Mouse (Mus musculus): ENCODE results near the gene Hmga1. TPM values are rescaled to one million over a fixed set of nuclear protein-coding genes. Genes with fewer than 3 reads are reported as not detected.
A peak's percentile ranks its signal among the peaks of the same experiment; 100 is the strongest.

Gene Hmga1
- polyA plus RNA-seq, 1 experiment from 2014 or later = 113 TPM

GRCm38 (mm10) chr17:27555512-27556172, 655 bp upstream of the Hmga1 start:
- 2% methylated on average over 54 of the region's 55 CpGs for WGBS
- Histone ChIP-seq H3K9ac (ENCODE audit: low read length) (peak overlapping the region; percentile 78), H3K4me3 (ENCODE audit: control insufficient read depth in 1 of 2, insufficient read depth in 1 of 2, low read depth in 1 of 2, low read length in 2 of 2) (peak overlapping the region; percentile 77 to 82), H3K9me3 (ENCODE audit: control insufficient read depth, low read length) (no peaks in the 10 kb centered on the region), H3K4me2 (ENCODE audit: low read length) (peak overlapping the region; percentile 93), H3K27ac (replicated peaks in 1 of 2; ENCODE audit: control insufficient read depth in 1 of 2, insufficient read depth in 1 of 2, low read depth in 2 of 2, low read length in 2 of 2) (peak overlapping the region; percentile 85 to 91), H3K27me3 (ENCODE audit: control insufficient read depth, insufficient read depth, low read length) (no peaks in the 10 kb centered on the region), H3K4me1 (ENCODE audit: control insufficient read depth in 2 of 2, insufficient read depth in 2 of 2, low read length in 2 of 2) (peaks cover 28% of the 10 kb centered on the region in 2 experiments), H3K36me3 (ENCODE audit: control insufficient read depth, insufficient read depth, low read length) (peaks cover under 1% of the 10 kb centered on the region; the same call in 1 of the 2 replicates)
- ATAC-seq (ENCODE audit: insufficient number of reproducible peaks, insufficient read depth, low FRiP score, low read depth) = peak; percentile 33

- Histone ChIP-seq H3K36me3 (ENCODE audit: control insufficient read depth, insufficient read depth, low read length) (peaks cover 11% of the 10 kb centered on the region), H3K4me1 (ENCODE audit: control insufficient read depth in 2 of 2, insufficient read depth in 2 of 2, low read length in 2 of 2) (peaks cover 31 to 33% of the 10 kb centered on the region in 2 experiments)
- under 1% methylated on average over 68 of the region's 75 CpGs for WGBS
Measured at GRCm38 (mm10) chr17:27557181-27557926, 1.1 kb downstream of the Hmga1 start.

GRCm38 (mm10) chr17:27557927-27558661, 1.8 kb downstream of the Hmga1 start:
- peaks cover 31 to 33% of the 10 kb centered on the region in 2 experiments for H3K4me1 ChIP-seq (ENCODE audit: control insufficient read depth in 2 of 2, insufficient read depth in 2 of 2, low read length in 2 of 2)

More at GRCm38 (mm10) chr17:27557181-27557926, 1.1 kb downstream of the Hmga1 start:
- Histone ChIP-seq H3K27me3 (ENCODE audit: control insufficient read depth, insufficient read depth, low read length) (no peaks in the 10 kb centered on the region), H3K27ac (replicated peaks in 1 of 2; ENCODE audit: control insufficient read depth in 1 of 2, insufficient read depth in 1 of 2, low read depth in 2 of 2, low read length in 2 of 2) (peak overlapping the region; percentile 82 to 91), H3K9ac (ENCODE audit: low read length) (peak overlapping the region; percentile 78), H3K9me3 (ENCODE audit: control insufficient read depth, low read length) (no peaks in the 10 kb centered on the region), H3K4me3 (ENCODE audit: control insufficient read depth in 1 of 2, insufficient read depth in 1 of 2, low read depth in 1 of 2, low read length in 2 of 2) (peak overlapping the region; percentile 77 to 82), H3K4me2 (ENCODE audit: low read length) (peak overlapping the region; percentile 93)
- ATAC-seq (ENCODE audit: insufficient number of reproducible peaks, insufficient read depth, low FRiP score, low read depth) = peak; percentile 11; the same call in 1 of the 2 replicates

GRCm38 (mm10) chr17:27558845-27559244, 2.5 kb downstream of the Hmga1 start:
- Histone ChIP-seq H3K27ac (replicated peaks in 1 of 2; ENCODE audit: control insufficient read depth in 1 of 2, insufficient read depth in 1 of 2, low read depth in 2 of 2, low read length in 2 of 2) (no peak overlapping the region), H3K4me2 (ENCODE audit: low read length) (peak overlapping the region; percentile 93), H3K4me1 (ENCODE audit: control insufficient read depth in 2 of 2, insufficient read depth in 2 of 2, low read length in 2 of 2) (peaks cover 31 to 33% of the 10 kb centered on the region in 2 experiments), H3K4me3 (ENCODE audit: control insufficient read depth in 1 of 2, insufficient read depth in 1 of 2, low read depth in 1 of 2, low read length in 2 of 2) (no peak overlapping the region), H3K36me3 (ENCODE audit: control insufficient read depth, insufficient read depth, low read length) (peaks cover 11% of the 10 kb centered on the region), H3K9me3 (ENCODE audit: control insufficient read depth, low read length) (no peaks in the 10 kb centered on the region), H3K9ac (ENCODE audit: low read length) (no peak overlapping the region; the same call in 1 of the 2 replicates), H3K27me3 (ENCODE audit: control insufficient read depth, insufficient read depth, low read length) (no peaks in the 10 kb centered on the region)
- ATAC-seq (ENCODE audit: insufficient number of reproducible peaks, insufficient read depth, low FRiP score, low read depth) = no peak
- WGBS = 27% methylated on average over 5 of the region's 5 CpGs

More at GRCm38 (mm10) chr17:27557927-27558661, 1.8 kb downstream of the Hmga1 start:
- H3K36me3 ChIP-seq (ENCODE audit: control insufficient read depth, insufficient read depth, low read length) = peaks cover 11% of the 10 kb centered on the region
- H3K9me3 ChIP-seq (ENCODE audit: control insufficient read depth, low read length) = no peaks in the 10 kb centered on the region
- ATAC-seq (ENCODE audit: insufficient number of reproducible peaks, insufficient read depth, low FRiP score, low read depth) = no peak
- H3K9ac ChIP-seq (ENCODE audit: low read length) = peak overlapping the region; percentile 78
- peak overlapping the region; percentile 93 for H3K4me2 ChIP-seq (ENCODE audit: low read length)
- peak overlapping the region in 1 of 2 experiments; percentile 91; a peak in 2 of 4 replicates for H3K27ac ChIP-seq (replicated peaks in 1 of 2; ENCODE audit: control insufficient read depth in 1 of 2, insufficient read depth in 1 of 2, low read depth in 2 of 2, low read length in 2 of 2)
- H3K27me3 ChIP-seq (ENCODE audit: control insufficient read depth, insufficient read depth, low read length) = no peaks in the 10 kb centered on the region
- H3K4me3 ChIP-seq (ENCODE audit: control insufficient read depth in 1 of 2, insufficient read depth in 1 of 2, low read depth in 1 of 2, low read length in 2 of 2) = peak overlapping the region; percentile 77 to 82
- WGBS = 10% methylated on average over 14 of the region's 14 CpGs

- Histone ChIP-seq H3K27ac (replicated peaks in 1 of 2; ENCODE audit: control insufficient read depth in 1 of 2, insufficient read depth in 1 of 2, low read depth in 2 of 2, low read length in 2 of 2) (no peak overlapping the region), H3K4me1 (ENCODE audit: control insufficient read depth in 2 of 2, insufficient read depth in 2 of 2, low read length in 2 of 2) (peaks cover 25 to 34% of the 10 kb centered on the region in 2 experiments), H3K4me2 (ENCODE audit: low read length) (no peak overlapping the region), H3K9me3 (ENCODE audit: control insufficient read depth, low read length) (no peaks in the 10 kb centered on the region), H3K4me3 (ENCODE audit: control insufficient read depth in 1 of 2, insufficient read depth in 1 of 2, low read depth in 1 of 2, low read length in 2 of 2) (no peak overlapping the region), H3K36me3 (ENCODE audit: control insufficient read depth, insufficient read depth, low read length) (peaks cover 11% of the 10 kb centered on the region), H3K9ac (ENCODE audit: low read length) (no peak overlapping the region), H3K27me3 (ENCODE audit: control insufficient read depth, insufficient read depth, low read length) (no peaks in the 10 kb centered on the region)
- ATAC-seq (ENCODE audit: insufficient number of reproducible peaks, insufficient read depth, low FRiP score, low read depth) = no peak
- WGBS = 74% methylated on average over 11 of the region's 12 CpGs
Measured at GRCm38 (mm10) chr17:27559596-27559995, 3.3 kb downstream of the Hmga1 start.

- Histone ChIP-seq H3K9me3 (ENCODE audit: control insufficient read depth, low read length) (no peaks in the 10 kb centered on the region), H3K4me1 (ENCODE audit: control insufficient read depth in 2 of 2, insufficient read depth in 2 of 2, low read length in 2 of 2) (peaks cover 20 to 33% of the 10 kb centered on the region in 2 experiments), H3K36me3 (ENCODE audit: control insufficient read depth, insufficient read depth, low read length) (peaks cover 11% of the 10 kb centered on the region), H3K4me3 (ENCODE audit: control insufficient read depth in 1 of 2, insufficient read depth in 1 of 2, low read depth in 1 of 2, low read length in 2 of 2) (no peak overlapping the region), H3K9ac (ENCODE audit: low read length) (no peak overlapping the region), H3K27me3 (ENCODE audit: control insufficient read depth, insufficient read depth, low read length) (no peaks in the 10 kb centered on the region), H3K4me2 (ENCODE audit: low read length) (no peak overlapping the region), H3K27ac (replicated peaks in 1 of 2; ENCODE audit: control insufficient read depth in 1 of 2, insufficient read depth in 1 of 2, low read depth in 2 of 2, low read length in 2 of 2) (no peak overlapping the region)
- no peak for ATAC-seq (ENCODE audit: insufficient number of reproducible peaks, insufficient read depth, low FRiP score, low read depth)
- WGBS = 86% methylated on average over 13 of the region's 13 CpGs
Measured at GRCm38 (mm10) chr17:27560926-27561480, 4.7 kb downstream of the Hmga1 start.

All from heart, embryonic 14.5 days (tissue).